Mouse (Mus musculus) embryonic facial prominence, embryonic 13.5 days (tissue): ENCODE results near the gene Snx3. TPM values are rescaled to one million over a fixed set of nuclear protein-coding genes. Genes with fewer than 3 reads are reported as not detected.

Experiments
- ATAC-seq: fragments of 200-750 bp; cut with Nextera tagmentation; 2 replicates; pipeline ENCODE4 v1.8.0; 2017; ENCODE audit warnings: low read depth; ENCODE audit not compliant: insufficient number of reproducible peaks, insufficient read depth, low FRiP score, low TSS enrichment
- H3K27ac ChIP-seq: fragments of 300-500 bp; sonication (generic); 2 replicates; pipeline ENCODE4 v1.5.1; 2015; ENCODE audit warnings: moderate library complexity, mild to moderate bottlenecking, inconsistent platforms
- H3K27me3 ChIP-seq: fragments of 300-500 bp; sonication (generic); 2 replicates; pipeline ENCODE4 v1.6.1; 2015; ENCODE audit warnings: mild to moderate bottlenecking, inconsistent platforms
- H3K36me3 ChIP-seq: fragments of 300-500 bp; sonication (generic); 2 replicates; pipeline ENCODE4 v1.6.1; 2015; ENCODE audit warnings: mild to moderate bottlenecking, inconsistent platforms
- H3K4me1 ChIP-seq: fragments of 300-500 bp; sonication (generic); 2 replicates; pipeline ENCODE4 v1.6.1; 2015; ENCODE audit warnings: inconsistent platforms
- H3K4me2 ChIP-seq: fragments of 300-500 bp; sonication (generic); 2 replicates; pipeline ENCODE4 v1.6.1; 2015; ENCODE audit warnings: moderate library complexity, mild to moderate bottlenecking, inconsistent platforms
- H3K4me3 ChIP-seq: fragments of 300-500 bp; sonication (generic); 2 replicates; pipeline ENCODE4 v1.5.1; 2015; ENCODE audit warnings: mild to moderate bottlenecking, inconsistent platforms
- H3K9ac ChIP-seq: fragments of 300-500 bp; sonication (generic); 2 replicates; pipeline ENCODE4 v1.6.1; 2015; ENCODE audit warnings: mild to moderate bottlenecking, inconsistent platforms
- H3K9me3 ChIP-seq: fragments of 300-500 bp; sonication (generic); 2 replicates; pipeline ENCODE4 v1.6.1; 2016; ENCODE audit warnings: inconsistent platforms
- WGBS: fragments of 180-500 bp; shearing (Covaris S2); methylation state at CpG from one replicate; pipeline ENCODE4 v1.1.7; 2015; ENCODE audit warnings: mixed read lengths; 5-methylcytosine and 5-hydroxymethylcytosine counted together
- polyA plus RNA-seq: library from polyadenylated mRNA; unstranded; fragments of >200 nt; fragmentation: Nextera tagmentation; extraction: Ambion mirVana; gene quantifications from 2 replicates; pipeline ENCODE4 v1.2.1, GENCODE M21; 2015

The Snx3 gene
- polyA plus RNA-seq, 1 experiment from 2014 or later, result 307 TPM

DNA sequence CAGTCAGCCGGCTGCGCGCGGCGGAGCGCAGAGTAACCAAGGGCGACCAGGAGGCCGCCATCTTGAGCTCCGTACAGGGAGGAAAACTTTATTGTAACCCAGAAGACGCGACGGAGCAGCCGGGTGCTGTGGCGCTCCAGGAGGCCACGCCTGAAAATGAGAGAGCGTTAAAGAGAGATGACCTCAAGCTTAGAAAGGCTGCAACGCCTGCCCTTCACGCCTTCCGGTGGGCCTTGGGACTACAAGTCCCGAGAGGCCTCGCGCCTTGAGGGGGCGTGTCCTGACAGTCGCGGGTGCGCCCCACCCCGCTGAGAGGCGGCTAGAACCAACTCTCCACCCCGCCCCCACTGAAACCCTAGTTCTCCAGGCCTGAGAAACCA is 23.5 kb upstream of the Snx3 start, which contains the start of gene Afg1l:
Gene Afg1l, minus strand, starts transcription at position 225 of the 380 bp plus-strand sequence.
- H3K4me2 ChIP-seq, result peak within 1 kb of the TSS; percentile 87
- H3K36me3 ChIP-seq, result no peaks in the 10 kb centered on the region
- peak; percentile 92 for ATAC-seq
- under 1% methylated on average over 29 of the region's 29 CpGs for WGBS
- H3K9ac ChIP-seq, result peak within 1 kb of the TSS; percentile 92
- no peaks in the 10 kb centered on the region for H3K27me3 ChIP-seq
- peaks cover 12% of the 10 kb centered on the region; the same call in 1 of the 2 replicates for H3K4me1 ChIP-seq
- peak within 1 kb of the TSS; percentile 93 for H3K27ac ChIP-seq
- peak within 1 kb of the TSS; percentile 79 for H3K4me3 ChIP-seq
- no peaks in the 10 kb centered on the region for H3K9me3 ChIP-seq

DNA sequence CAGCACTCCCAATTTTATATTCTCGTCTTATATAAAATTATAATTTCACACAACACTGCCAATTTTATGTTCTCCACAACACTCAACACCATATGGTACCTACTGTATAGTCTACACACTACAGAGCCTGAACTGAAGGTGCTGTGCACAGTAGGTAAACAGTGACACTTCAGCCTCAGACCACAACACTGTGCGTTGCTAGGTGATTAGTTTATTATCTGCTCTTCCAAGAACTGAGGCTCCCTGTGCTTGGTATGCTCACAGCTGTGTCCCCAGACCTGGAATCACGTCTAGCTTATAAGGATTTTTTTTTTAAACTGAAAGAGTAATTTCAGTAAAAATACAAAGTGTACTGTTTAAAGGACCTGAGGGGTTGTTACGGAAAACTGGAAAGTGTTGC is 21.1 kb upstream of the Snx3 start:
- Histone ChIP-seq H3K4me2 (no peak overlapping the region), H3K36me3 (no peaks in the 10 kb centered on the region), H3K27ac (no peak overlapping the region), H3K9me3 (no peaks in the 10 kb centered on the region), H3K4me3 (no peak overlapping the region), H3K9ac (no peak overlapping the region), H3K4me1 (peaks cover 10% of the 10 kb centered on the region; the same call in 1 of the 2 replicates), H3K27me3 (no peaks in the 10 kb centered on the region)
- 73% methylated on average over 4 of the region's 4 CpGs for WGBS
- no peak for ATAC-seq

DNA sequence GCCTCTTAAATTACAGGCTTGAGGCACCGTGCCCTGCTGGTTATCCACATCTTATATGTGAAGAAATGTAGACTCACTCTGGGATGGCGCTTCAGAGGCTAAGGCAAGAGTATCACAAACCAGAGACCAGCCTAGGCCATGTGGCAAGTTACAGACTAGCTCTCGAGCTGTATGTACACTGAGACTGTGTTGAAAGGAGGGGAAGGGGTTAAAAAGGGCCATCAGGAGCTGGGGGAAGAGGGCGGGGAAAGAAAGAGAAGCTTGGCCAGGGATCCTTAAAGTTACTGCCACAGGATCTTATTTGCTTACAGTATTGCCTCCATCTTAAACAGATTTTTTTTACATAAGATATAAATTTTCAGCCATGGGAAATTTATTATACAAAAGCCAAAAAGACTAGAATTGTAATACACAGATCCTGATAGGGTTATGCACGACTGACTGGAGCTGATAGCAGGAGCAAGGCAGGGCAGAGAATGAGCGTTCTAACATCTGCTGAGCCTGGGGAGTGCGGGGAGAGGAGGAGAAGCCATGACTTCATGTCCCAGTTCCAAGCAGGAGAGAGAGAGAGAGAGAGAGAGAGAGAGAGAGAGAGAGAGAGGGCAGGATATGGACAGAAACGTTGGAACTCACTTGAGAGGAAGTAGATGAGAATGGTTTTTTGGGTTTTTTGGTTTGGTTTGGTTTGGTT is 13.1 kb upstream of the Snx3 start:
- Histone ChIP-seq H3K9me3 (no peaks in the 10 kb centered on the region), H3K36me3 (no peaks in the 10 kb centered on the region), H3K9ac (no peak overlapping the region), H3K4me1 (peaks cover 4% of the 10 kb centered on the region; the same call in 1 of the 2 replicates), H3K27me3 (no peaks in the 10 kb centered on the region), H3K27ac (peak overlapping the region; percentile 57; the same call in 1 of the 2 replicates), H3K4me2 (no peak overlapping the region), H3K4me3 (no peak overlapping the region)
- 22% methylated on average over 8 of the region's 8 CpGs for WGBS
- no peak for ATAC-seq

DNA sequence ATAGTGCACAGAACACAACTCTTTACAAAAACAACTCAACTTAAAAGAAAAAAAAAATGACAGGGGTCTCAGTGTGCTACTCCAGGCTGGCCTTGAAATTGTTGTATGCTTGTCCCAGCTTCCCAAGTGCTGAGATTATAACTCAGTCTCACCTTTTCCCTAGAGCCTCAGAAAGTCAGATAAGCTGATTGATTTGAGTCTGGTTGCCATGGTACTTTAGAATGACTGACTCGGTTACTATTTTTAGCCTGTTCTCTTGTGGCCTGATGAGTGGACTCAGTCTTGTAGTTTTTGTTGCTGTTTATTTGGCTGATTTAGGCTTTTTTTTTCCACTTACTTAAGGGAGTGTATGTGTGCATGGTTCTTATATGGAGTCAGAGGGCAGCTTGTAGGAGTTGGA is 10.7 kb upstream of the Snx3 start:
- H3K9ac ChIP-seq, result no peak overlapping the region
- H3K27ac ChIP-seq, result no peak overlapping the region
- H3K27me3 ChIP-seq, result no peaks in the 10 kb centered on the region
- H3K36me3 ChIP-seq, result no peaks in the 10 kb centered on the region
- H3K4me3 ChIP-seq, result no peak overlapping the region
- no peak for ATAC-seq
- no peaks in the 10 kb centered on the region for H3K9me3 ChIP-seq
- peaks cover 4% of the 10 kb centered on the region; the same call in 1 of the 2 replicates for H3K4me1 ChIP-seq
- WGBS, result 64% methylated on average over 1 of the region's 1 CpGs
- no peak overlapping the region for H3K4me2 ChIP-seq

DNA sequence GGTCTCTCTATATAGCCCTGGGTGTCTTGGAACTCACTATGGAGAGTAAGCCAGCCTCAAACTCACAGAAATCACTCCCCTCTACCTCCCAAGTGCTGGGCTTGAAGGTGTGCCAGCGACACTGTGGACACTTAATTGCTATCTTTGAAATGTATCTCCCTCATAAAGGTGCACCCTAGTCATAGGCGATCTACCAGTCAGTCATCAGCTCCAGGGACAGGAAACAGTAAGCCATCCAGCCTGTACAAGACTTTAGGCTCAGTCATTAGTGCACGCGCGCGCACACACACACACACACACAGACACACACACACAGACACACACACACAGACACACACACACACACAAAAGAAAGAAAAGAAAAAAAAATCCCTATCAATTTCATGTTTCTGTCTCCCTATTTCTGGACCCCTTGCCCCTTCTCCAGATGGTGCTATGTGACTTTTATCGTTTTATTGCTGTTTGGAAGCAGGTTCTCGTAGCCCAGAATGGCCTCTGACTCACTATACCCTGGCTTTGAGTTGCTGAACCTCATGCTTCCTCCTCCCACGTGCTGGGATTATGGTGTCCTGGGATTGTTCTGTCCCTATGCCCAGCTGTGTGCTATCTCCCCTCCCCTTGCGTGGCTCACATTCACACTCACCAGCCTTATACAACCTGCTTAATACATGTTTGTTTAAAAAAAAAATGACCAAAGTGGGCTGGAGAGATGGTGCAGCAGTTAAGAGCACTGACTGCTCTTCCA is 9.6 kb upstream of the Snx3 start:
- H3K9ac ChIP-seq, result no peak overlapping the region
- H3K36me3 ChIP-seq, result no peaks in the 10 kb centered on the region
- peaks cover 4% of the 10 kb centered on the region; the same call in 1 of the 2 replicates for H3K4me1 ChIP-seq
- no peak for ATAC-seq
- WGBS, result 85% methylated on average over 10 of the region's 10 CpGs
- H3K4me3 ChIP-seq, result no peak overlapping the region
- no peak overlapping the region for H3K4me2 ChIP-seq
- H3K9me3 ChIP-seq, result no peaks in the 10 kb centered on the region
- no peaks in the 10 kb centered on the region for H3K27me3 ChIP-seq
- H3K27ac ChIP-seq, result no peak overlapping the region

DNA sequence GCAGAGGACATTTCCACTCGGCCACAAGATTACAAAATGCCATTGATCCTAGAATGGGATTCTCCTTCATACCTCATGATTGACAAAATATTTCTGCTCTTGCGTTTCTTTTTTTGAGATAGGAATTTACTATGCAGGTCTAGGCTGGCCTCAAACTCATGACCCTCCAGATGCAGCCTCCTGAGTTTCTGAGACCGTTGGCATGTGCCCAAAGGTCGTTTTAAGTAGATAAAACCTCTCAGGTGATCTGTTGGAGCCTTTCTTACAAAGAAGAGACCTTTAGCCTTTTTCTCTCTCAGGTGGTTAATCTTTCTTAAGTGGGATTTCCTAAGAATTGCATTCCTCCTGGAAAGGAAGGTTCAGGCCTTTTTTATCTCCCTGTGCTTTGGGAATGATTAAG is 8.8 kb upstream of the Snx3 start:
- H3K4me2 ChIP-seq, result no peak overlapping the region
- peaks cover 4% of the 10 kb centered on the region; the same call in 1 of the 2 replicates for H3K4me1 ChIP-seq
- no peak for ATAC-seq
- H3K9ac ChIP-seq, result no peak overlapping the region
- no peaks in the 10 kb centered on the region for H3K9me3 ChIP-seq
- H3K36me3 ChIP-seq, result no peaks in the 10 kb centered on the region
- H3K27me3 ChIP-seq, result no peaks in the 10 kb centered on the region
- WGBS, result 56% methylated on average over 4 of the region's 4 CpGs
- H3K27ac ChIP-seq, result no peak overlapping the region
- H3K4me3 ChIP-seq, result no peak overlapping the region

DNA sequence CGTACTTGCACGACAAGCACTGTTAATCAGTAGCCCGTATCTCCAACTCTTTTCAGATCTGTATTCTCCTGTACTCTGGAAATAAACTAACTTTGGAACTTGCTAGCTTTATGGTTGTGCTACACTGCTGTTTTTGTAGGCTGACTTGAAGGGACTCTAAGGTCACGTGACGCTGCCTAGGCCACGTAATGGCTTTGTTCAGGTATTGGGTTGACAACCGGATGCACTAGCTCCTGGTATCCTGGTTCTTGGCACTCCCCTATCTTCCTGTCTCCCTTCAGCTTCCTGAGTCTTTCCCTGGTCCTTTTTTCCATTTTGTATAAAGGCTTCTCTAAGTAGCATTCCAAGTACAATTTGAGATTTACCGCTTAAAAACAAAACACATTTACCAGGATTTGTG is 1.2 kb upstream of the Snx3 start:
- no peak for ATAC-seq
- Histone ChIP-seq H3K27me3 (no peaks in the 10 kb centered on the region), H3K9ac (no peak overlapping the region), H3K36me3 (peaks cover 3% of the 10 kb centered on the region; the same call in 1 of the 2 replicates), H3K9me3 (no peaks in the 10 kb centered on the region), H3K4me3 (no peak overlapping the region), H3K4me2 (no peak overlapping the region), H3K27ac (no peak overlapping the region), H3K4me1 (0 out of 2 replicates have a peak, but pooled peaks cover 2% of the 10 kb centered on the region)
- WGBS, result 93% methylated on average over 8 of the region's 8 CpGs

DNA sequence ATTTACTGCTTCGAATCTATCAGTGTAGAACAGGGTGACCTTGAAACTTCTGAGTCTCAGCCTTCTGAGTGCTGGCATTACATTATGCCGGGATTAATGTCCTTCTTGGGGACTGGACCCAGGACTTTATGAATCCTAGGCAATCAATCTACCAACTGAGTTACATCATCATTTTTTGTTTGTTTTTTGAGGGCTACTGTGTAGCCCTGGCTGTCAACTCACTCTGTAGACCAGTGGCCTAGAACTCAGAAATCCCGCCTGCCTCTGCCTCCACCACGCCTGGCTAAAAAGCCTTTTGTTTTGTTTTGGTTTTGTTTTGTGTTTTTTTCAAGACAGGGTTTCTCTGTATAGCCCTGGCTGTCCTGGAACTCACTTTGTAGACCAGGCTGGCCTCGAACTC is 669 bp upstream of the Snx3 start:
- 91% methylated on average over 5 of the region's 5 CpGs for WGBS
- Histone ChIP-seq H3K9me3 (no peaks in the 10 kb centered on the region), H3K36me3 (peaks cover 3% of the 10 kb centered on the region; the same call in 1 of the 2 replicates), H3K27me3 (no peaks in the 10 kb centered on the region), H3K4me3 (peak overlapping the region; percentile 94), H3K27ac (peak overlapping the region; percentile 98), H3K4me2 (peak overlapping the region; percentile 75), H3K4me1 (0 out of 2 replicates have a peak, but pooled peaks cover 2% of the 10 kb centered on the region), H3K9ac (no peak overlapping the region)
- 0 out of 2 replicates have a peak, but pooled peaks have one; percentile 1 for ATAC-seq

DNA sequence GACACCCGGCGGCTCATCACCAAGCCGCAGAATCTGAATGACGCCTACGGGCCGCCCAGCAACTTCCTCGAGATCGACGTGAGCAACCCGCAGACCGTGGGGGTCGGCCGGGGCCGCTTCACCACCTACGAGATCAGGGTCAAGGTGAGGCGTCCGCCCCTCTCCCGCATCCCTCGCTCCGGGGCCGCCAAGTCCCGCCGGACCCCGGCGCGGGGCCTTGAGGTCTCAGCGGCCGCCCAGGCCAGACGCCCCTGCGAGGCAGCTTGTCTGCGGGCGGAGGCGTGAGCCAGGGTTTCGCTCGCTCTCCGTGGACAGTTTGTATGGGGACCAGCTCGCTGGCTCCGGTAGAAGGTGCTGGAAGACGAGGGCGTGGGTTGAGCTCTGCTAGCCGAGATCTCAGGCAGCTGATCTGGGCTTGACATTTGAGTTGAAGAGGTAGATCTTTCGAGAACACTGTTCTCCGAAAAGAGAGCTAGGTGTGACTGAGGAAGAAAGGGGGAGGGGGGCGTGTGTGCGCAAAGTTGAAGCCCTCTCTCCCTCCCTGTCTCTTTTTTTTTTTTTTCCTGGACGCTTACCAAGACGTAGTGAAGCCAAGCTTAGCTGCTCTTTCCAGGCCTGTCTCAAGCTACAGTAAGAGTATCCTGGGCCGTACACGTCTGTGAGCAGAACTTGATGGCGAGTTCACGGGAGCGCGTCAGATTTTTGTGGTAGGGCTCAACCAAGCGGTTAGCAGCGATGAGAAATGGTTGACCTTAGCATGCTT is 700 bp downstream of the Snx3 start:
- Histone ChIP-seq H3K9me3 (no peaks in the 10 kb centered on the region), H3K4me1 (peaks cover 2% of the 10 kb centered on the region; the same call in 1 of the 2 replicates), H3K9ac (peak overlapping the region; percentile 94), H3K27me3 (no peaks in the 10 kb centered on the region), H3K4me3 (peak overlapping the region; percentile 94), H3K4me2 (peak overlapping the region; percentile 75), H3K36me3 (peaks cover 5% of the 10 kb centered on the region; the same call in 1 of the 2 replicates), H3K27ac (peak overlapping the region; percentile 98)
- WGBS, result under 1% methylated on average over 55 of the region's 55 CpGs
- ATAC-seq, result peak; percentile 21

DNA sequence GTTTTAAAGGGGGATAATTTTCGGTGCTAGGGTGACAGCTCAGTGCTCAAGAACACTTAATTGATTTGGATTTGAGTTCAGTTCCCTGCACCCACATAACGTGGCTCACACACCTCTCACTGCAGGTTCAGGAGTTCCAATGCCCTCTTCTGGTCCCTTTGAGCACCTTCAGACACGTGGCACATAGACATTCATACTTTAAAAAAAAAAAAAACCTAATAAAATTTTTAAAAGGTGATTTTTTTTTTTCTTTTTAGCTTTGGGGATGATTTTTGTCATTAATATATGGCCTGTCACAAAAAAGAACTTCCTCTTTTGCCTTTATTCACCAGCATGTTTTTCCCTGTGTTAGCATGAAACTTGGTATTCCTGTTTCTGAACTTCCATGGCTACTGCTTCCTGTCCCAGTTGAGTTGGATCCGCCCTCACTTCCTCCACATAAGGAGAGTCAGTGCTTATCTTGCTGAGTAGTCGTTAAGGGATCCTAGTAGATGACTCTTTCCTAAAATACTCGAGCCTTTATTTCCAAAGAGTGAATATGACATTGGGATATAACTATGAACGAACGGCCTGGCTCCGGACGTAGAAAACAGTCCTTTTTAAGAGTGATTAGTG is 2.4 kb downstream of the Snx3 start:
- peaks cover 17% of the 10 kb centered on the region for H3K36me3 ChIP-seq
- peak overlapping the region; percentile 75; the same call in 1 of the 2 replicates for H3K4me2 ChIP-seq
- H3K4me3 ChIP-seq, result no peak overlapping the region
- no peak overlapping the region for H3K9ac ChIP-seq
- ATAC-seq, result no peak
- no peak overlapping the region for H3K27ac ChIP-seq
- H3K4me1 ChIP-seq, result peaks cover 2% of the 10 kb centered on the region; the same call in 1 of the 2 replicates
- 90% methylated on average over 10 of the region's 10 CpGs for WGBS
- H3K27me3 ChIP-seq, result no peaks in the 10 kb centered on the region
- H3K9me3 ChIP-seq, result no peaks in the 10 kb centered on the region

DNA sequence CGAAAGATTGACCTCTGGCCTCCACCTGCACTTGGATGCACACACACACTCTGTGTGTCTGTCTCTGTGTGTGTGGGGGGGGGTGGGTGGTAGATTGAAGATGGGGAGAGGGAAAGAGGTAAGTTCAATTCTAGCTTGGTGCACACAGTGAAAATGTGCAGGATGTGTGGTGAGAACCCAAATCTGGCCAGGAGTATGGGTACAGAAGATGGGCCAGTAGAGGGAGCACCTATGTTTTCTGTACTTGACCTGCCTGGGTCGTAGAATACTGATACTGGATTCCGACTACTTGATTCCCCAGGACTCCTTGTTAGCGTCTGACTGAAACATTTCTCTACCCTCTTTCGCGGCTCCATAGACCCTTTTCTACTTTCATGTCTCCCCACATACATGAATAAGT is 8.3 kb downstream of the Snx3 start:
- H3K4me1 ChIP-seq, result no peaks in the 10 kb centered on the region; the same call in 1 of the 2 replicates
- no peak overlapping the region for H3K9ac ChIP-seq
- H3K4me3 ChIP-seq, result no peak overlapping the region
- H3K36me3 ChIP-seq, result peaks cover 22% of the 10 kb centered on the region
- no peak overlapping the region for H3K4me2 ChIP-seq
- no peak overlapping the region for H3K27ac ChIP-seq
- no peaks in the 10 kb centered on the region for H3K9me3 ChIP-seq
- ATAC-seq, result no peak
- WGBS, result 85% methylated on average over 6 of the region's 6 CpGs
- H3K27me3 ChIP-seq, result no peaks in the 10 kb centered on the region
